Mouse (Mus musculus): ENCODE results near the gene Nrxn2. TPM values are rescaled to one million over a fixed set of nuclear protein-coding genes. Genes with fewer than 3 reads are reported as not detected.

Nrxn2 gene
- polyA plus RNA-seq, 1 experiment from 2014 or later = 0.66 TPM

GRCm38 (mm10) chr19:6513389-6514139 lies 95.0 kb downstream of the Nrxn2 start:
- WGBS = 5% methylated on average over 15 of the region's 15 CpGs
- Histone ChIP-seq H3K27me3 (ENCODE audit: control insufficient read depth, insufficient read depth, low read length) (peaks cover 42% of the 10 kb centered on the region), H3K27ac (replicated peaks in 1 of 2; ENCODE audit: control insufficient read depth in 1 of 2, insufficient read depth in 1 of 2, low read depth in 2 of 2, low read length in 2 of 2) (no peak overlapping the region), H3K4me2 (ENCODE audit: low read length) (no peak overlapping the region), H3K4me3 (ENCODE audit: control insufficient read depth in 1 of 2, insufficient read depth in 1 of 2, low read depth in 1 of 2, low read length in 2 of 2) (no peak overlapping the region), H3K4me1 (ENCODE audit: control insufficient read depth in 2 of 2, insufficient read depth in 2 of 2, low read length in 2 of 2) (no peaks in the 10 kb centered on the region), H3K9ac (ENCODE audit: low read length) (no peak overlapping the region), H3K36me3 (ENCODE audit: control insufficient read depth, insufficient read depth, low read length) (no peaks in the 10 kb centered on the region), H3K9me3 (ENCODE audit: control insufficient read depth, low read length) (no peaks in the 10 kb centered on the region)
- no peak for ATAC-seq (ENCODE audit: insufficient number of reproducible peaks, insufficient read depth, low FRiP score, low read depth)

DNA sequence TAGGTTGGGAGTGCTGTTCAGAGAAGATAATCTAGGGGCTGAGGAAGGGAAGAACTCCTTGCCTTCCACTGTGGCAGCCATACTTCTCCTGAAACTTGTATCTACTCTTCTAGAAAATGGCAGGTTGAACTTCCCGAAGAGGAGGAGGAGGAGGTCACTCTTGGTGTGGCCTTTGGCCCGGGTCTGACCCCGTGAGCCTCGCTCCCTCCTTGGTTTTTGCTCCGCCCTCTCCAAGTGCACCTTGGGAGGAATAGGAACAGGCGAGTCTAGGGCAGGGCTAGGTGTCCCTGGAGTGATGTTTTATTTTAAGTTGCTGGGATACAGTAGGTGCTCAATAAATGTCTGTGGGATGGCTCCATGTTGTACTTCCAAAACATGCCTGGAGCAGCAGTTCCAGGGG lies 96.4 kb downstream of the Nrxn2 start:
- Histone ChIP-seq H3K9ac (ENCODE audit: low read length) (no peak overlapping the region), H3K27me3 (ENCODE audit: control insufficient read depth, insufficient read depth, low read length) (peaks cover 38% of the 10 kb centered on the region), H3K36me3 (ENCODE audit: control insufficient read depth, insufficient read depth, low read length) (no peaks in the 10 kb centered on the region), H3K9me3 (ENCODE audit: control insufficient read depth, low read length) (no peaks in the 10 kb centered on the region), H3K4me1 (ENCODE audit: control insufficient read depth in 2 of 2, insufficient read depth in 2 of 2, low read length in 2 of 2) (no peaks in the 10 kb centered on the region), H3K4me3 (ENCODE audit: control insufficient read depth in 1 of 2, insufficient read depth in 1 of 2, low read depth in 1 of 2, low read length in 2 of 2) (no peak overlapping the region), H3K27ac (replicated peaks in 1 of 2; ENCODE audit: control insufficient read depth in 1 of 2, insufficient read depth in 1 of 2, low read depth in 2 of 2, low read length in 2 of 2) (no peak overlapping the region), H3K4me2 (ENCODE audit: low read length) (no peak overlapping the region)
- ATAC-seq (ENCODE audit: insufficient number of reproducible peaks, insufficient read depth, low FRiP score, low read depth) = no peak
- WGBS = 66% methylated on average over 6 of the region's 6 CpGs

DNA sequence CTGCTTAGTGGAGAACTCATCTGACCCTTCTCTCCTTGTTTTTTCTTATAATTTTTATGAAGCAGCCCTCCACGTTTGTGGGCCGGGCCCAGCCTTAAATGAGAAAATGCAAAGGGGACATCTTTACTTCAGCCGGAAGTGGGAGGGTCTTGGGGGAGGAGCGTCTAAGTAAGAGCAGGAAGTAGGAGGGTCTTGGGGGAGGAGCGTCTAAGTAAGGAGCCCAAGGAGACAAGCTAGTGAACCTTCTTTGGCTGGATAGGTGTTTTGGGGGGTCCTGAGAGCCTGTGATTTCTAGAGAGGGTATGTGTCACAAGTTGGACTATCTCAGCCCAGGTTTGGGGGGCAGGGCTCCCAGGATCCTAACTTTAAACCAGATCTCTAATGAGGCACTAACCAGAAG lies 96.9 kb downstream of the Nrxn2 start:
- Histone ChIP-seq H3K36me3 (ENCODE audit: control insufficient read depth, insufficient read depth, low read length) (no peaks in the 10 kb centered on the region), H3K4me1 (ENCODE audit: control insufficient read depth in 2 of 2, insufficient read depth in 2 of 2, low read length in 2 of 2) (no peaks in the 10 kb centered on the region), H3K9ac (ENCODE audit: low read length) (no peak overlapping the region), H3K4me3 (ENCODE audit: control insufficient read depth in 1 of 2, insufficient read depth in 1 of 2, low read depth in 1 of 2, low read length in 2 of 2) (no peak overlapping the region), H3K27me3 (ENCODE audit: control insufficient read depth, insufficient read depth, low read length) (peaks cover 38% of the 10 kb centered on the region), H3K4me2 (ENCODE audit: low read length) (no peak overlapping the region), H3K27ac (replicated peaks in 1 of 2; ENCODE audit: control insufficient read depth in 1 of 2, insufficient read depth in 1 of 2, low read depth in 2 of 2, low read length in 2 of 2) (no peak overlapping the region), H3K9me3 (ENCODE audit: control insufficient read depth, low read length) (no peaks in the 10 kb centered on the region)
- ATAC-seq (ENCODE audit: insufficient number of reproducible peaks, insufficient read depth, low FRiP score, low read depth) = no peak
- WGBS = 62% methylated on average over 5 of the region's 5 CpGs

DNA sequence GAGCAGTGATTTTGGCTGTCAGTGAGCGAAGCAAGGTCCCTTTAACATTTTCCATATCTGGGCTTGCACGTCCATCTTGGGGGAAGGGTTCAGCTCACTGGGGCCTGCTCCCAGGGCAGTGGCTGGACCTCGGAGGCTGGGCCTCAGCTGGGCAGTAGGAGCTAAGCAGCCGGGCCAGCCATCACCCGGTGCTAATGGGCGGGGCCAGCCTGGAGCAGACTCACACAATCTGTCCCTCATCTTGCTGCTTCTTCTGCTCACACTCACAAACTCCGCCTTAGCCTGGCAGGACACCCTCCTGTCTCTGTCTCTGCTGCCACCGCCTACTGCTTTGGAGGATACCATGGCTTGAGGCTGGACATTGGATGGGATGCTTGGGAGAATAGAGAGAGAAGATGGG lies 97.6 kb downstream of the Nrxn2 start:
- H3K27ac ChIP-seq (replicated peaks in 1 of 2; ENCODE audit: control insufficient read depth in 1 of 2, insufficient read depth in 1 of 2, low read depth in 2 of 2, low read length in 2 of 2) = no peak overlapping the region
- no peak overlapping the region for H3K4me3 ChIP-seq (ENCODE audit: control insufficient read depth in 1 of 2, insufficient read depth in 1 of 2, low read depth in 1 of 2, low read length in 2 of 2)
- no peak for ATAC-seq (ENCODE audit: insufficient number of reproducible peaks, insufficient read depth, low FRiP score, low read depth)
- no peak overlapping the region for H3K9ac ChIP-seq (ENCODE audit: low read length)
- WGBS = 53% methylated on average over 8 of the region's 8 CpGs
- no peaks in the 10 kb centered on the region for H3K9me3 ChIP-seq (ENCODE audit: control insufficient read depth, low read length)
- H3K27me3 ChIP-seq (ENCODE audit: control insufficient read depth, insufficient read depth, low read length) = peaks cover 35% of the 10 kb centered on the region
- no peak overlapping the region for H3K4me2 ChIP-seq (ENCODE audit: low read length)
- no peaks in the 10 kb centered on the region for H3K4me1 ChIP-seq (ENCODE audit: control insufficient read depth in 2 of 2, insufficient read depth in 2 of 2, low read length in 2 of 2)
- H3K36me3 ChIP-seq (ENCODE audit: control insufficient read depth, insufficient read depth, low read length) = no peaks in the 10 kb centered on the region

DNA sequence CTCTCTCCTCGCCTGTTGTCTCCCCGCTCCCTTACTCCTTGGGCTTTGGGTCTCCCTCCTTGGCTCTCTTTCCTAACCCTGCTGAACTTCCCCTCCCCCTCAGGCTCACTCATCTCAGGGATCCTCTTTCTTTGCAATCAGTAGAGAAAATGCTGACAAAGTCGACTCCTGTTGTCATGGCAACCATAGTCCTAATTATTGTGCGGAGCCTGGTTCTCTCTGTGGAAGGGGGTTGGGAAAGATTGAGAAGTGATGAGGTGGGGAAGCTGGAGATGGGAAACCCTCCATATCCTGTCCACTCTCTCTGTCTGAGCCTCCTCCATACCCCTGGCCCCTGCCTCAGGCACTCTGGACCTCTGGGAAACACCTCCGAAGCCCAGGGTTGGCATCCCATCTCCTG lies 100.1 kb downstream of the Nrxn2 start:
- H3K9me3 ChIP-seq (ENCODE audit: control insufficient read depth, low read length) = no peaks in the 10 kb centered on the region
- H3K4me1 ChIP-seq (ENCODE audit: control insufficient read depth in 2 of 2, insufficient read depth in 2 of 2, low read length in 2 of 2) = no peaks in the 10 kb centered on the region
- no peak for ATAC-seq (ENCODE audit: insufficient number of reproducible peaks, insufficient read depth, low FRiP score, low read depth)
- H3K9ac ChIP-seq (ENCODE audit: low read length) = no peak overlapping the region
- H3K27ac ChIP-seq (replicated peaks in 1 of 2; ENCODE audit: control insufficient read depth in 1 of 2, insufficient read depth in 1 of 2, low read depth in 2 of 2, low read length in 2 of 2) = no peak overlapping the region
- peaks cover 13% of the 10 kb centered on the region for H3K27me3 ChIP-seq (ENCODE audit: control insufficient read depth, insufficient read depth, low read length)
- no peak overlapping the region for H3K4me2 ChIP-seq (ENCODE audit: low read length)
- WGBS = 66% methylated on average over 5 of the region's 5 CpGs
- H3K36me3 ChIP-seq (ENCODE audit: control insufficient read depth, insufficient read depth, low read length) = no peaks in the 10 kb centered on the region
- no peak overlapping the region for H3K4me3 ChIP-seq (ENCODE audit: control insufficient read depth in 1 of 2, insufficient read depth in 1 of 2, low read depth in 1 of 2, low read length in 2 of 2)

- no peak for ATAC-seq (ENCODE audit: insufficient number of reproducible peaks, insufficient read depth, low FRiP score, low read depth)
- Histone ChIP-seq H3K27ac (replicated peaks in 1 of 2; ENCODE audit: control insufficient read depth in 1 of 2, insufficient read depth in 1 of 2, low read depth in 2 of 2, low read length in 2 of 2) (no peak overlapping the region), H3K36me3 (ENCODE audit: control insufficient read depth, insufficient read depth, low read length) (no peaks in the 10 kb centered on the region), H3K27me3 (ENCODE audit: control insufficient read depth, insufficient read depth, low read length) (peaks cover 6% of the 10 kb centered on the region; the same call in 1 of the 2 replicates), H3K4me2 (ENCODE audit: low read length) (no peak overlapping the region), H3K4me1 (ENCODE audit: control insufficient read depth in 2 of 2, insufficient read depth in 2 of 2, low read length in 2 of 2) (no peaks in the 10 kb centered on the region), H3K9me3 (ENCODE audit: control insufficient read depth, low read length) (no peaks in the 10 kb centered on the region), H3K4me3 (ENCODE audit: control insufficient read depth in 1 of 2, insufficient read depth in 1 of 2, low read depth in 1 of 2, low read length in 2 of 2) (no peak overlapping the region), H3K9ac (ENCODE audit: low read length) (no peak overlapping the region)
- 40% methylated on average over 2 of the region's 2 CpGs for WGBS
Observed at GRCm38 (mm10) chr19:6519483-6519882, 101.0 kb downstream of the Nrxn2 start.

DNA sequence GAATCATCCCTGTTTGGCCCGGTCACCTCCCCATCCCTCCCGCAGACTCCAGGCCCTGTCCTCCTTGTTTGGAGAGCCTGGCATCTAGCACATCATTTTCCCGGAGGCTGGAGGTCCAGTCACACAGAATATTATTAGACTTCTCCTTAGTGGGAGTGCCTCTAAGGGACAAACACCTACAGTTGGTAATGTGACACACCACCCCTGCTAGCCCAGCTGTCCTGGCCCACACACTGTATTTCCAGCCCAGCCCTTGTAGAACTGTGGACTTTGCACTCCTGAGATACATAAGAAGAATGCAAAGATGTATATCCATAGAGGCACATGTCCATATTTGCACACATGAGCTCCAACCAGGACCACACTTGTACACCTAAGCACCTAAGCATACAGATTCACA lies 103.1 kb downstream of the Nrxn2 start:
- H3K9ac ChIP-seq (ENCODE audit: low read length) = no peak overlapping the region
- no peak overlapping the region for H3K27ac ChIP-seq (replicated peaks in 1 of 2; ENCODE audit: control insufficient read depth in 1 of 2, insufficient read depth in 1 of 2, low read depth in 2 of 2, low read length in 2 of 2)
- H3K36me3 ChIP-seq (ENCODE audit: control insufficient read depth, insufficient read depth, low read length) = no peaks in the 10 kb centered on the region
- no peaks in the 10 kb centered on the region for H3K9me3 ChIP-seq (ENCODE audit: control insufficient read depth, low read length)
- no peaks in the 10 kb centered on the region for H3K27me3 ChIP-seq (ENCODE audit: control insufficient read depth, insufficient read depth, low read length)
- ATAC-seq (ENCODE audit: insufficient number of reproducible peaks, insufficient read depth, low FRiP score, low read depth) = no peak
- 66% methylated on average over 3 of the region's 3 CpGs for WGBS
- no peaks in the 10 kb centered on the region for H3K4me1 ChIP-seq (ENCODE audit: control insufficient read depth in 2 of 2, insufficient read depth in 2 of 2, low read length in 2 of 2)
- H3K4me2 ChIP-seq (ENCODE audit: low read length) = no peak overlapping the region
- H3K4me3 ChIP-seq (ENCODE audit: control insufficient read depth in 1 of 2, insufficient read depth in 1 of 2, low read depth in 1 of 2, low read length in 2 of 2) = no peak overlapping the region

- Histone ChIP-seq H3K27me3 (ENCODE audit: control insufficient read depth, insufficient read depth, low read length) (no peaks in the 10 kb centered on the region; the same call in 1 of the 2 replicates), H3K4me3 (ENCODE audit: control insufficient read depth in 1 of 2, insufficient read depth in 1 of 2, low read depth in 1 of 2, low read length in 2 of 2) (no peak overlapping the region), H3K4me1 (ENCODE audit: control insufficient read depth in 2 of 2, insufficient read depth in 2 of 2, low read length in 2 of 2) (no peaks in the 10 kb centered on the region), H3K36me3 (ENCODE audit: control insufficient read depth, insufficient read depth, low read length) (no peaks in the 10 kb centered on the region), H3K27ac (replicated peaks in 1 of 2; ENCODE audit: control insufficient read depth in 1 of 2, insufficient read depth in 1 of 2, low read depth in 2 of 2, low read length in 2 of 2) (no peak overlapping the region), H3K9me3 (ENCODE audit: control insufficient read depth, low read length) (no peaks in the 10 kb centered on the region), H3K4me2 (ENCODE audit: low read length) (no peak overlapping the region), H3K9ac (ENCODE audit: low read length) (no peak overlapping the region)
- WGBS = 85% methylated on average over 14 of the region's 14 CpGs
- ATAC-seq (ENCODE audit: insufficient number of reproducible peaks, insufficient read depth, low FRiP score, low read depth) = no peak
Observed at GRCm38 (mm10) chr19:6522289-6522688, 103.8 kb downstream of the Nrxn2 start.
